Mouse (Mus musculus) MEL (cell line): ENCODE results near the gene Card11. TPM values are rescaled to one million over a fixed set of nuclear protein-coding genes. Genes with fewer than 3 reads are reported as not detected.

Experiments used
- DNase-seq: peaks from one replicate; pipeline ENCODE4 v3.0.0; 2011; ENCODE audit warnings: low read depth, low spot score
- H3K27ac ChIP-seq: 2 replicates; pipeline ENCODE4 v1.5.1; 2012; ENCODE audit warnings: low read depth, mild to moderate bottlenecking, control low read depth, low read length, moderate library complexity; ENCODE audit not compliant: control insufficient read depth
- H3K27me3 ChIP-seq, 2 experiments: fragments of 150-350 bp in 1 of 2; sonication (generic) in 1 of 2; 2 replicates each; pipeline ENCODE4 v1.6.1; 2012; ENCODE audit warnings: low read length in 2 of 2, mild to moderate bottlenecking in 2 of 2, improper control_type of control experiment in 1 of 2, moderate library complexity in 1 of 2; ENCODE audit not compliant: insufficient read depth in 2 of 2, control insufficient read depth in 1 of 2
- H3K36me3 ChIP-seq, 2 experiments: 2 replicates each; pipeline ENCODE4 v1.6.1; 2012 to 2014; ENCODE audit warnings: low read length in 2 of 2, improper control_type of control experiment in 1 of 2, inconsistent platforms in 1 of 2, mild to moderate bottlenecking in 1 of 2; ENCODE audit not compliant: insufficient read depth in 2 of 2, control insufficient read depth in 1 of 2
- H3K4me1 ChIP-seq, 2 experiments: fragments of 150-350 bp in 1 of 2; sonication (generic) in 1 of 2; 2 replicates each; pipeline ENCODE4 v1.6.1; 2012; ENCODE audit warnings: low read length in 2 of 2, improper control_type of control experiment in 1 of 2, mild to moderate bottlenecking in 1 of 2; ENCODE audit not compliant: insufficient read depth in 2 of 2, control insufficient read depth in 1 of 2
- H3K4me3 ChIP-seq, 2 experiments: fragments of 150-350 bp in 1 of 2; sonication (generic) in 1 of 2; 2 replicates each; pipeline ENCODE4 v1.5.1; 2012; ENCODE audit warnings: low read depth in 2 of 2, low read length in 2 of 2, mild to moderate bottlenecking in 2 of 2, moderate library complexity in 2 of 2, control low read depth in 1 of 2, improper control_type of control experiment in 1 of 2; ENCODE audit not compliant: control insufficient read depth in 1 of 2, insufficient read depth in 1 of 2
- H3K79me2 ChIP-seq: 2 replicates; pipeline ENCODE4 v1.6.1; 2012; ENCODE audit warnings: mild to moderate bottlenecking, low read length, moderate library complexity; ENCODE audit not compliant: control insufficient read depth, poor library complexity, insufficient read depth
- H3K9ac ChIP-seq: 2 replicates; pipeline ENCODE4 v1.6.1; 2012; ENCODE audit warnings: low read depth, mild to moderate bottlenecking, control low read depth, low read length, moderate library complexity; ENCODE audit not compliant: control insufficient read depth, poor library complexity, severe bottlenecking
- H3K9me3 ChIP-seq: fragments of 150-350 bp; sonication (generic); replicated peaks from 2 replicates; pipeline ENCODE4 v1.6.1; 2012; ENCODE audit warnings: mild to moderate bottlenecking, low read length, improper control_type of control experiment, moderate library complexity; ENCODE audit not compliant: insufficient read depth
- CHD1 ChIP-seq: IDR thresholded peaks from 2 replicates; pipeline ENCODE4 v1.6.1; 2012; ENCODE audit warnings: low read depth, mild to moderate bottlenecking, inconsistent platforms, low read length, improper control_type of control experiment
- CTCF ChIP-seq, 3 experiments: IDR thresholded peaks in 2 of 3; conservative IDR thresholded peaks in 1 of 3; 2 replicates each; pipeline ENCODE4 v1.5.1; 2011 to 2012; ENCODE audit warnings: low read length in 3 of 3, low read depth in 2 of 3, mild to moderate bottlenecking in 2 of 3, improper control_type of control experiment in 1 of 3, inconsistent platforms in 1 of 3, mixed read lengths in 1 of 3, moderate library complexity in 1 of 3; ENCODE audit not compliant: control insufficient read depth in 1 of 3, insufficient read depth in 1 of 3, poor library complexity in 1 of 3, severe bottlenecking in 1 of 3
- E2F4 ChIP-seq: IDR thresholded peaks from 2 replicates; pipeline ENCODE4 v1.6.1; 2011; ENCODE audit warnings: low read depth, low read length, improper control_type of control experiment, borderline replicate concordance
- ELF1 ChIP-seq: IDR thresholded peaks from 2 replicates; pipeline ENCODE4 v1.6.1; 2014; ENCODE audit warnings: low read depth, mild to moderate bottlenecking, inconsistent platforms, low read length, improper control_type of control experiment, moderate library complexity
- EP300 ChIP-seq, 2 experiments: IDR thresholded peaks; 2 replicates each; pipeline ENCODE4 v1.6.1; 2011; ENCODE audit warnings: improper control_type of control experiment in 2 of 2, low read length in 2 of 2, low read depth in 1 of 2, mild to moderate bottlenecking in 1 of 2
- ETS1 ChIP-seq: IDR thresholded peaks from 2 replicates; pipeline ENCODE4 v1.6.1; 2012; ENCODE audit warnings: low read depth, mild to moderate bottlenecking, inconsistent platforms, low read length, improper control_type of control experiment, moderate library complexity
- GABPA ChIP-seq: IDR thresholded peaks from 2 replicates; pipeline ENCODE4 v1.6.1; 2012; ENCODE audit warnings: low read depth, mild to moderate bottlenecking, inconsistent platforms, low read length, improper control_type of control experiment, moderate library complexity
- GATA1 ChIP-seq: IDR thresholded peaks from 2 replicates; pipeline ENCODE4 v1.6.1; 2011; ENCODE audit warnings: low read depth, low read length, improper control_type of control experiment
- HCFC1 ChIP-seq: IDR thresholded peaks from 2 replicates; pipeline ENCODE4 v1.6.1; 2012; ENCODE audit warnings: low read depth, mild to moderate bottlenecking, inconsistent platforms, low read length, improper control_type of control experiment, moderate library complexity
- KAT2A ChIP-seq: conservative IDR thresholded peaks from 2 replicates; pipeline ENCODE4 v1.6.1; 2012; ENCODE audit warnings: low read depth, low read length, improper control_type of control experiment, inconsistent platforms
- MEF2A ChIP-seq: IDR thresholded peaks from 2 replicates; pipeline ENCODE4 v1.6.1; 2014; ENCODE audit warnings: low read depth, mild to moderate bottlenecking, inconsistent platforms, low read length, improper control_type of control experiment; ENCODE audit not compliant: poor library complexity, insufficient replicate concordance, severe bottlenecking; ENCODE audit errors: extremely low read depth
- POLR2A ChIP-seq, 2 experiments: IDR thresholded peaks; 2 replicates each; pipeline ENCODE4 v1.6.1; 2011 to 2012; ENCODE audit warnings: low read length in 2 of 2, mild to moderate bottlenecking in 2 of 2, control low read depth in 1 of 2, improper control_type of control experiment in 1 of 2, low read depth in 1 of 2, moderate library complexity in 1 of 2; ENCODE audit not compliant: control insufficient read depth in 1 of 2, insufficient read depth in 1 of 2, poor library complexity in 1 of 2
- POLR2AphosphoS2 ChIP-seq: IDR thresholded peaks from 2 replicates; pipeline ENCODE4 v1.6.1; 2011; ENCODE audit warnings: low read length, improper control_type of control experiment
- SMC3 ChIP-seq: IDR thresholded peaks from 2 replicates; pipeline ENCODE4 v1.6.1; 2011; ENCODE audit warnings: low read depth, low read length, improper control_type of control experiment
- TBP ChIP-seq: IDR thresholded peaks from 2 replicates; pipeline ENCODE4 v1.8.0; 2011; ENCODE audit warnings: low read depth, low read length, improper control_type of control experiment
- ZC3H11A ChIP-seq: IDR thresholded peaks from 2 replicates; pipeline ENCODE4 v1.6.1; 2012; ENCODE audit warnings: low read depth, mild to moderate bottlenecking, inconsistent platforms, low read length, improper control_type of control experiment
- ZKSCAN1 ChIP-seq: IDR thresholded peaks from 2 replicates; pipeline ENCODE4 v1.6.1; 2012; ENCODE audit warnings: low read depth, mild to moderate bottlenecking, inconsistent platforms, low read length, improper control_type of control experiment, moderate library complexity
- ZMIZ1 ChIP-seq: IDR thresholded peaks from 2 replicates; pipeline ENCODE4 v1.6.1; 2012; ENCODE audit warnings: low read depth, mild to moderate bottlenecking, inconsistent platforms, low read length, improper control_type of control experiment, moderate library complexity
- ZNF384 ChIP-seq: IDR thresholded peaks from 2 replicates; pipeline ENCODE4 v1.6.1; 2012; ENCODE audit warnings: low read depth, mild to moderate bottlenecking, inconsistent platforms, low read length, improper control_type of control experiment
- polyA plus RNA-seq, 2 experiments: library from polyadenylated mRNA; stranded (reverse) in 1 of 2; unstranded in 1 of 2; fragments of >175 nt in 1 of 2; fragments of >200 nt in 1 of 2; gene quantifications; 2 replicates each; pipeline versions ENCODE4 v1.2.1 to v1.2.4; 2012; ENCODE audit warnings: low replicate concordance in 2 of 2, low read depth in 1 of 2; ENCODE audit not compliant: insufficient read length in 2 of 2, insufficient read depth in 1 of 2, missing spikeins in 1 of 2
- total RNA-seq: library from RNA; depleted of rRNA; stranded (reverse); fragments of 300-350 nt; gene quantifications from 2 replicates; pipeline ENCODE4 v1.2.3, GENCODE M21; 2012

Gene Card11
- total and polyA plus RNA-seq, 3 experiments = not detected

- H3K9me3 ChIP-seq = no peaks in the 10 kb centered on the region
- H3K4me1 ChIP-seq = no peaks in the 10 kb centered on the region
- TF ChIP-seq HCFC1 (no peak), E2F4 (no peak), ZMIZ1 (no peak), ZKSCAN1 (no peak), MEF2A (no peak), POLR2AphosphoS2 (no peak), CTCF (IDR thresholded peaks at IDR 0.05 in 2 of 3, conservative IDR thresholded peaks at IDR 0.05 in 1 of 3; ENCODE audit: control insufficient read depth in 1 of 3, insufficient read depth in 1 of 3, low read depth in 2 of 3, low read length in 3 of 3, poor library complexity in 1 of 3, severe bottlenecking in 1 of 3) (no peak), ELF1 (no peak), ZNF384 (no peak), POLR2A (IDR thresholded peaks at IDR 0.05; ENCODE audit: control insufficient read depth in 1 of 2, insufficient read depth in 1 of 2, low read depth in 1 of 2, low read length in 2 of 2, poor library complexity in 1 of 2) (no peak), GABPA (no peak), EP300 (IDR thresholded peaks at IDR 0.05; ENCODE audit: low read depth in 1 of 2, low read length in 2 of 2) (no peak), KAT2A (no peak), GATA1 (no peak), TBP (no peak), CHD1 (no peak), ETS1 (no peak), ZC3H11A (no peak)
- no peak overlapping the region for H3K27ac ChIP-seq
- H3K79me2 ChIP-seq = no peaks in the 10 kb centered on the region
- H3K4me3 ChIP-seq = no peak overlapping the region
- no peak overlapping the region for H3K9ac ChIP-seq
- DNase-seq = no peak
- H3K27me3 ChIP-seq = no peaks in the 10 kb centered on the region
- H3K36me3 ChIP-seq = no peaks in the 10 kb centered on the region
Measured at GRCm38 (mm10) chr5:140959160-140959559, 41.2 kb downstream of the Card11 start.

GRCm38 (mm10) chr5:140957106-140957505 lies 43.3 kb downstream of the Card11 start:
- Histone ChIP-seq H3K27ac (no peak overlapping the region), H3K36me3 (no peaks in the 10 kb centered on the region), H3K4me3 (no peak overlapping the region), H3K9me3 (no peaks in the 10 kb centered on the region), H3K27me3 (no peaks in the 10 kb centered on the region), H3K9ac (no peak overlapping the region), H3K79me2 (no peaks in the 10 kb centered on the region), H3K4me1 (no peaks in the 10 kb centered on the region)
- TF ChIP-seq CTCF (IDR thresholded peaks at IDR 0.05 in 2 of 3, conservative IDR thresholded peaks at IDR 0.05 in 1 of 3; ENCODE audit: control insufficient read depth in 1 of 3, insufficient read depth in 1 of 3, low read depth in 2 of 3, low read length in 3 of 3, poor library complexity in 1 of 3, severe bottlenecking in 1 of 3) = peak in 2 of 3 experiments; percentile 13 to 18; a peak in 2 of 6 replicates
- TF ChIP-seq SMC3 = 0 out of 2 replicates have a peak, but pooled peaks have one; percentile 10
- no peak for TF ChIP-seq KAT2A
- no peak for TF ChIP-seq ZC3H11A
- DNase-seq = peak; percentile 18
